Mouse (Mus musculus) gastrocnemius, postnatal 14 days (tissue): ENCODE data around the gene Rpap3. TPM values are rescaled to one million over a fixed set of nuclear protein-coding genes. Genes with fewer than 3 reads are reported as not detected.

Source experiments
- DNase-seq: peaks from one replicate; pipeline ENCODE4 v3.0.0; 2021; ENCODE audit warnings: mixed read lengths
- intact Hi-C: fragments of 180-260 bp; cut with DNase I; formaldehyde crosslinking; loops from one replicate; pipeline ENCODE4 v1.15.1; 2025; ENCODE audit warnings: low total_unique reads
- long read RNA-seq, 2 experiments: library from polyadenylated mRNA; stranded (forward); transcript quantifications; one replicate each; pipeline ENCODE4 v2.0.0; 2021
- total RNA-seq, 2 experiments: library from RNA; stranded (reverse); gene quantifications; 2 replicates each; pipeline ENCODE4 v1.2.3; 2021

Rpap3 gene
- 10 to 100 TPM in 1 of 2 experiments, 1 to 10 TPM in 1; 9.4 to 10.4 TPM for total RNA-seq
- long read RNA-seq, experiment 1, transcript Rpap3-201 (17 exons, 2,271 nt), result major isoform, 13 of 17 reads
- long read RNA-seq, experiment 1, partial matches to known transcripts, result 3 of 17 reads
- long read RNA-seq, experiment 1, other reads (novel, unspliced or antisense), result 1 of 17 reads
- long read RNA-seq, experiment 2, transcript Rpap3-201 (17 exons, 2,271 nt), result major isoform, 25 of 26 reads
- long read RNA-seq, experiment 2, partial matches to known transcripts, result 1 of 26 reads
- long read RNA-seq, experiment 2, other reads (novel, unspliced or antisense), result 0 of 26 reads

DNA sequence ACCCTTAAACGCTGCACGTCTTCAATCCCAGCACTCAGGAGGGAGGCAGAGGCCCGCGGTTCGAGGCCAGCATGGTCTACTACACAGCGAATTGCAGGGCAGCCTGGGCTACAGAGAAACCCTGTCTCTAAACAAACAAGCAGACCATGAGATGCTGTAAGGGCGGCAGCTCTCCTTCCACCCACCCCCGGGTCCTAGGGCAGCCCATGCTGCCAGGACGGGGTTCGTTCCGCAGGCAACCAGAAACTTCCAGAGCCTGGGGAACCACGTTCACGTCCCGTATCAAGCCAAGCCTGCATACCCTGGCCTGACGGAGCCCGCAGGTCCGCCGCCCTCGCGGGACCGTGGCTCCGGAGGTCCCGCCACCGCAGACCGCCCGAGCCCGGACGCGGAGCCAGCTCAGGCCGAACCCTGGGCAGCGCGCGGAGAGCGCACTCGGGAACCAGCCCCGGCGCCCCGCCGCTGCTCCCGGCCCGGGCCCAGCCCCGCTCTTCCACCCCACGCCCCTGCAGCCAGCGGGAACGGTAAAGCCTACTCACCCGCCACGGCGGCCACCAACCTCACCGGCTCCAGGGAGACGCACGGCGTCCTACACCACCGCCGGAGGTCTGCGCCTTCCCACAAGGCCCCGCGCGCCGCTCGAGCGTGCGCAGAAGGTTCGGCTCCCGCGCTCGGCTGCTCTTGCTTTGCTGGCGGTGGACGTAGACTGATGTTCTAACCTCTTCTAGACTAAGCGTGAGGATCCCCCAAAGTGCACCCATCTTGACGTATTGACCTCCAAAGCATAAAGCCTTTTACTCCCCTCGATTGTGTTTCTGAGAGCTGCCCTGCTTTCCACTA lies at the start of gene Rpap3:
Rpap3 (minus strand) TSS at position 615 of the 840 bp plus-strand sequence.
- intact Hi-C loops, result no loop called here

DNA sequence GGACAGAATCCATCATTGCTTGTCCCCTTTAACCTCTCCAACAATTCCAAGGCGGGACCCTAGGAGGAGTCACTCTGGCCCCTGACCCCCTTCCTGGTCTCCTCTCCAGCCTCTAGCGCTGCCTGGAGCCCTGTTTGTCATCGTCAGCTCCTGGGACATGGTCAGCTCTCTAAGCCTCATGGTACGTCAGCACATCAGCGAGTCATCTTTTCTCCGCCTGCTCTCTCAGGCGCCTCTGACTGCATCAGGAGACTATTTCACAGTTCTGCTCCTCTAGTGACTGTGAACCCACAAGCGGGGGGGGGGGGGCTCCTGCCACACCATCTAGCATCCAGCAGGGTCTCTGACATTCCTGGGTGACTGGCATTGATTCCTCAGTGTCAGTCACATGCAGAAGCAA lies 49.7 kb upstream of the Rpap3 start:
- intact Hi-C loops, result no loop called here
- DNase-seq, result no peak

More for the DNA sequence above, at the start of gene Rpap3:
- DNase-seq, result peak; percentile 87

DNA sequence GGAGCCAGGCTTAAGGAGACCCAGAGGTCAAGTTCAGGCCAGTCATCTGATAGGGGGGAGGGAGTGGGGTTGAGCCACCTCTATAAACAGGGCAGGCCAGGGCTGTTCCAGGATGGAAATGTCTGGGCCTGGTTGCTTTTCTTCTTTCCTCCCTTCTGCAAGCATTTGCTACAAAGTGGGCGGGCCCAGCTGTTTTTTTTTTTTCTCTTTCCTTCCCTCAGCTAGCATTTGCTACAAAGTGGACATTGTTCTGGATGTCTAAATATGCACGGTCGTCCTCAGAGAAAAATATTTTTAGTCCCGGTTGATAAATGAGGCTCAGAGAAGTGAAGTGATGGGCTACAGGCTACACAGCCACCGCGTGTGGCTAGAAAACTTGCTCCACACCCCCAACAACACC lies 48.9 kb upstream of the Rpap3 start:
- intact Hi-C loops, result no loop called here
- no peak for DNase-seq

DNA sequence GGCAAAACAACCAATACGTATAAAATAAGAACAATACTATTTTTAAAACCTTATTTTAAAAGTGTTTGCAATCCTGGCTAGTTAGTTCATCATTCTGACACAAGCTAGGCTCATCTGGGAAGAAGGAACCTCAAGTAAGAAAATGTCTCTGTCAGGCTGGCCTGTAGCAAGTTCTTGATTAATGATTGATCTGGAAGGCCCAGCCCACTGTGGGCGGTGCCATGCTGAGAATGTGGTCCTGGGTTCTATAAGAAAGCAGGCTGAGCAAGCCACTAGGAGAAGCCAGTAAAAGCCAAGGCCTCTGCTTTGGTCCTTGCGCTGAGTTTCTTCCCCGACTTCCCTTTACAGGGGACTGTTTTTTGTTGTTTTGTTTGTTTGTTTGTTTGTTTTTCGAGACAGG lies 46.9 kb upstream of the Rpap3 start:
- DNase-seq, result no peak
- intact Hi-C loops, result no loop called here

DNA sequence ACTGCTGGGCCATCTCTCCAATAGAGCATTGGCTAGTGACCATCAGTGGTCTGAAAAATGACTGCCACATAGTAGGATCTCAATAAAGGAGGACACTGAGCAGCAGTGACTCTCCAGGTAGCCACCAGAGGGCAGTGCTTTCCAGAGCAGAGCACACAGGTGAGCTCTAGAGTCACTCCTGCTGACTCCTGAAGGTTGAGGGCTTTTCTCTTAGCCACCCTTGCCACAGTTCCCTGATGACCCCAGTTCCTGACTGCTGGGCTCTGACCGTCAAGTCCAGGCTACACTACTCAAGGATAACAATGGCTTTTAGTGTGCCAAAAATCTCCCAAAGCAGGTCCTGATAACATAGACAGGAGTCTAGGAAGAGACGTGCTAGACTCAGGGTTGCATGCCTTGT lies 46.1 kb upstream of the Rpap3 start:
- DNase-seq, result no peak
- intact Hi-C loops, result no loop called here

DNA sequence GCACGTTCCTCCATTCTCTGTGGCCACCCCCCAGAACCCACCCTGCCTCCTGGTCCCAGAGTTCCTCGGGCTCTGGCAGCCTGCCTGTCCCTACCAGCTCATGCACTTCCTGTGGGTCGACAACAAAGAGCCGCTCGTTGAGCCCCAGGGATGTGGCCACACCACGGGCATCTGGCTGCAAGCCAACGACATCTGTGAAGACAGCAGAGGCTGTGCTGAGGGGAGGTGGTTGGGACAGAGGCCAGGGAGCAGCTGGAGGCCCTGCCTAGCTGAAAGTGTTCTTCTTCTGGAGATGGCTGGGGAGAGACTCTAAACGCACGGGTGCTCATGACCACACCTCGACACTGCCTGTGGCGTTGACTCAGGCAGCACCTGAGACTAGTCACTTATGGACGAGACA lies 45.1 kb upstream of the Rpap3 start:
- peak; percentile 67 for DNase-seq
- intact Hi-C loops, result no loop called here

DNA sequence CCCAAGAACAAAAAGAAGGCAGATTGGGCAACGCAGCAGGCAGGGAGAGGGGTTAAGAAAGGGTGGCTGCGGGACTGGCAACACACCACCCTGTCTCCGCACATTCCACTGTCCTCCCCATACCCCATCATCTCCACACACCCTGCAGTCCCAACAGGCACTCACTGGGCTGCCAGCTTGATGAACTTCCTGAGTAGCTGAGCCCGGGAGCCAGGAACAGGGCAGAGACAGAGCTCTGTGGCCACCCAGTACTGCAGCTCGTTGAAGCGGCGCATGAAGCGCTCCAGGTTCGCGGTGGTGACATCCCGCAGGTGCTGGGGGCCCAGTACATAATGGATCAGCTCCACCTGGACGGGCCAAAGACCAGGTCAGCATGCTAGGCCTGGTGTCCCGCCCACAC lies 44.2 kb upstream of the Rpap3 start:
- no peak for DNase-seq
- intact Hi-C loops, result no loop called here

DNA sequence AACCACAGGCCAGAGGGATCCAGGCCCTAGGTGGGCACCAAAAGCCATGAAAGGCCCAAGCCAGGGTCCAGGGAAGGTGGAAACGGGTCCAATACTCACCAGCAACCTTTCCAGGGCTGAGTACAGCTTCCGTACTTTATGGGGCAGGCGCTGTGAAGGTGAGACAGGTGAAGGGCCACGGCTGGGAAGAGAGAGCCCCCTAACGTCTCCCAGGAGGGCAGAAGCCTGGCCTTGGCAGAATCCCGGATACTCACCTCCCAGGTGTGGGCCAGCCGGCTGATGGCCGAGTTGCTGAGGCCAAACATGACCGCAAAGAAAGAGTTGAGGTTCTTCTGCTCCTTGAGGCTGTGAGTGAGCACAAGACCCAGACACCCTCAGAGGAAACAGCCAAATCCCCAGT lies 43.8 kb upstream of the Rpap3 start:
- intact Hi-C loops, result no loop called here

DNA sequence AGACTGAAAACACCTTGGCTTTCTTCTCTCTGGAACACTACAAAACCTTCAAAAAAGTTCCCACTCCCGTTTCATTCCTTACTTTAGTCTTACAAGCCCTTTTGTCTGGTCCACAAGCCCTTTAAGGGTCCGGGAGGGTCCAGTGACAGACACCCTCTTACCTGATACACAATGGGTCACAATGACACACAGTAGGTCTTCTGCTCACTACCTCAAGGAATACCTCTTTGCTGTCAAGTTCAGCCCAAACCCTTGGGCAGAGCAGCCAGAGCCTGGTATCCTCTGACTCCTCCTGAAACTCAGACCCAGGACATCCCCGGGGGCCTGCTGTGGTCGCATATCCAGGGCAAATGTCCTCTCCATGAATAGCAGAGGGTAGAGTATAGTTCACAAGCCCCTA lies 43.3 kb upstream of the Rpap3 start:
- intact Hi-C loops, result no loop called here
- DNase-seq, result no peak

More for the DNA sequence above, 43.8 kb upstream of the Rpap3 start:
- DNase-seq, result no peak

DNA sequence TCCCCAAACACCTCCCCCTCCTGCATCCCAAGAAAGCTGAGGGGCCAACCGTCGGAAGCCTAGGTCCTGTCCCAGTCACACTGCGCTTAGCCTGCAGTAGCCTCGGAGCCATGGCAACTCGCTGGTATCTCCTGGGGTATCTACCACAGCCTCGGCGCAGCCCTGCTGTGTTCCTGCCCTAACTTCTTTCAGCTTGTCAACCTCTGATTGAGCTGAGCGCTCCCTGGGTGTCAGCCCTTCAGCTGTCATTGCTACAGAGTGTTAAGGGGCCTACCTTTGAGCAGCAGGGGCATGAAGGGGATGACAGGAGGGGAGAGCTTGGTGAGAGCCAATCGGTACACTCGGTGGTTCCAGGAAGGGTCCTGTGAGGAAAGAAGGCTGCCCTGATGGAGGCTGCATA lies 42.7 kb upstream of the Rpap3 start:
- intact Hi-C loops, result no loop called here

DNA sequence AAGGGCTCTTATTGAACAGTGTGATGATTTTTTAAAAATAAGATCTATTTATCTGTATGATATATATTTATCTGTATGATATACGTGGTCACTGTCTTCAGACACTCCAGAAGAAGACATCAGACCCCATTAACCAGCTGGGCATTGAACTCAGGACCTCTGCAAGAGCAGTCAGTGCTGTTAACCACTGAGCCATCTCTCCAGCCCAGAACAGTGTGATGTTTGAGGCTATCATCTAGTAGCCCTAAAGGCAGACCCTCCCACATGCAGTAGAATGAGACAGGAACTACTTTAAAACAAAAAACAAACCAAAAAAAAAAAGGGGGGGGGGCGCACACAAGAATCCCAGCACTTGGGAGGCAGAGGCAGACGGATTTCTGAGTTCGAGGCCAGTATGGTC lies 41.9 kb upstream of the Rpap3 start:
- intact Hi-C loops, result no loop called here
- DNase-seq, result no peak

More for the DNA sequence above, 42.7 kb upstream of the Rpap3 start:
- no peak for DNase-seq

DNA sequence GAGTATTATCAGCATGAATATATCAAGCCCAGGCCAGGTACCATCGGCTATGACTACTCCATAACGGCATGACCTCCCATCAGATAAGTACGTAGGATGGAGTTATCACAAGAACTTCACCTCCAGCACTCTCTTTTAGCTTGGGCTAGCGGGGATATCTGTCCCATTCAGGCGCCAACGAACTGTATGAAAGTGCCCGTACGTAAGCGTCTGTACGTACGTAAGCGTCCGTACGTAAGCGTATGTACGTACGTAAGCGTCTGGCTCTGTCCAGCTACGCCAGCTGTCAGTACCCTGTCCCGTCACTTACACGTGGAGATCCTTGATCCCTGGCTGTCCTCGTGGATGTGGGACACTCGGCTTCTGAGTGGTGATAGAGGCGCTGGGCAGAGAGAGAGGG lies 41.1 kb upstream of the Rpap3 start:
- intact Hi-C loops, result no loop called here
- DNase-seq, result no peak

DNA sequence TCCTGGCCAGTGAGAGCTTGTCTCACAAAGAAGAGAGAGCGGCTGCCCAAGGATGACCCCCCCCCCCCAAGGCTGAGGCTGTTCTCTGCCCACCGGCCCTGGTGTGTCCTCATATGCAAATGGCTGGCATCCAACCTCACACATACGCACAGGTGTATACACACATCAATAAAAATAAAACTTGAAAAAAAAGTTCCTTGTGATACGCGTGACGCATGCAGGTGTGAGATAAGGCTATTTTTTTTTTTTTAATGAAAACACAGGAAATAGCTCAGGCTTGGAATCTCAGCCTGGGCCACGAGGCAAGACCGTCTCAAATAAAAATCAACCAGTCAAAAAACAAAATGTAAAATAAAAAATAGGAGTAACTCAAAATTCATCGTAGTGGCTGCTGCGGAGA lies 40.7 kb upstream of the Rpap3 start:
- intact Hi-C loops, result no loop called here
- DNase-seq, result no peak

DNA sequence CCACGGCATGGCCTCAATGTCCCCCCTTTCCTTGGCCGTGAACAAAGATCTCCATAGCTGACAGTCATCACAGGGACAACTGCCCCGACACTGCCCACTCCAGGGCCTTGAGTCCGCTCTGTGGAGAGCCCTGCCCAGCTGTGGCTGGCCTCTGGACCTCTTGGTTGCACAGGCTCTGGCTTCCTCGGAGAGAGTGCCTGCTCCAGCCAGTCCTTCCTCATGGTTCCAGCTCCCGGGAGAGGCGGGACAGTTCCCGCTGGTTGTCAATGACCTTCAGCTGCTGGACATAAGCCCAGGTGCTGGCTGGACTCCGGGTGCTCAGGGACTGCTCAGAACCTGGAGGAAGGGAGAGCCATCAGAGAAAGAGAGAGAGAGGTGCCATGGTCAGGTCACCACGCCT lies 39.7 kb upstream of the Rpap3 start:
- intact Hi-C loops, result no loop called here
- DNase-seq, result peak; percentile 71

DNA sequence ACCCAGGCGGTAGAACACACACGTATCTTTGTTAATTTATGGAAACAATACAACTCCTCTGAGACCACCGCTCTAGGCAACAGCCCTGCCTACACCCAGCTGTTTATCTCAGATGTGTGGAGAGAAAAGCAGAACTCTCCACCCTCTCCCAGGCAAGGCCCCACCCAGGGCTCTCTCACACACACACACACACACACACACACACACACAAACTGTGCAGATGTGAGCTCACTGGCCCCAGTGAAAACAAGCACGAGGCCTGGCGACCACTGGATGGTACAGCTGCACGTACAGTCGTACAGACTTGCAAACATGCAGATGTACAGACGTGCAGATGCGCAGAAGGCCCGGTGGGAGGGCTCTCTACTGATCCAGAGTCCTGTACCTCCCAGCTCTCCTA lies 39.3 kb upstream of the Rpap3 start:
- DNase-seq, result peak; percentile 45
- intact Hi-C loops, result no loop called here

DNA sequence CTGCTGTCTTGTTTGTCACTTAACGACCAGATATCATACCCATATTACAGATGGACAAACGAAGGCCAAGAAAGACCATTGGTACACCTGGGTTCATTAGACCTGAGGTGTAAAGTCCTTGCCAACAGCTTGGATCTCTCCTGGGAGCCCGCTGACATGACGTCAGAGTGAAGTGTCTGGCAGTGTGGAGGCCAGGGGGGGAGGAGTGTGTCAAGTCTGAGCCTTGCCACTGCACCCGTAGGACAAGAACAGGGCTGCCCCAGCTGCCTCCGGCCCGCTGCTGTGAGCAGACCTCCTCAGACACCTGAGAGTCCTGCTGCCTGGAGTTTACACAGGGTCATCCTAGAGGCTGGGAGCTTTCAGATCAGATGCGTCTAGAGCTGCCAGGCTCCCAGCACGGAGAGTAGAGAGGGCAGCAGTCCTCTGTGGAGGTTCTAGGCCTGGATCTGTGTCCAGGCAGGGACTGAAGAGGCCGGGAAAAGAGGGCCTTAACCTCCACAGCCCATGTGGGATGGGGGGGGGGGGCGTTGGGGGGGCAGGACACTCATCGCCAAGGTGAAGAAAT lies 38.4 kb upstream of the Rpap3 start:
- intact Hi-C loops, result no loop called here
- no peak for DNase-seq

DNA sequence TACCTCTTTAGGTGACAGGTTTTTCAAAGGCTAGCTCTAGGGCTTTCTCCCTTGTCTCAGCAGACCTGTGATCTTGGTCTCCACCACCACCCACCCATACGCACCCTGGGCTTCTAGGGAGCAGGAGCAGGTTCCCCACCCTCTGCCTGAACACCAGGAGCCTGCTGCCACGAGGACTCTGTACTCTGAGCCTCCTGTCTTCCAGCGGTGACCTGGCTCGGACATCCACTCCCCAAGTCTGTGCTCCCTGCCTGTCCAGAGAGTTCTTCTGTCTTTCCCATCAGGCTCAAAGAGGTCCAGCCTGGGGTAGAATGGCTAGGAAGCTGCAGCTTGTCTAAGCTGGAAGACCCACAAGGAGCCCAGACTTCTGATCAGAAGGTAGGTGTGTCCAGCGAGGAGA lies 37.6 kb upstream of the Rpap3 start:
- intact Hi-C loops, result no loop called here
- DNase-seq, result no peak

DNA sequence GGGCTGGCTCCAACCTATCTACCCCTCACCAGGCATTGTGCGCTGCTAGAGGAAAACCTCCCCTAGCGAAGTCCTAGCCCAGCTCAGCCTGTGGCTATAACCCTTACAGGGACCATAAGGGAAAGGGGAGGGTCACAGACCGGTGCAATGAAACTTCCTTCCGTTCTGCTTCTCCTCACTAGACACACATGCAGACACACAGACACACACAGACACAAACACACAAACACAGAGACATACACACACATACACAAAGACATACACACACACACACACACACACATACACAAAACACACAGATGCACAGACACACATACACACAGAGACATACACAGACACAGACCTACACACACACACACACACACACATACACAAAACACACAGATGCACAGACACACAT lies 37.0 kb upstream of the Rpap3 start:
- intact Hi-C loops, result no loop called here
- DNase-seq, result no peak

DNA sequence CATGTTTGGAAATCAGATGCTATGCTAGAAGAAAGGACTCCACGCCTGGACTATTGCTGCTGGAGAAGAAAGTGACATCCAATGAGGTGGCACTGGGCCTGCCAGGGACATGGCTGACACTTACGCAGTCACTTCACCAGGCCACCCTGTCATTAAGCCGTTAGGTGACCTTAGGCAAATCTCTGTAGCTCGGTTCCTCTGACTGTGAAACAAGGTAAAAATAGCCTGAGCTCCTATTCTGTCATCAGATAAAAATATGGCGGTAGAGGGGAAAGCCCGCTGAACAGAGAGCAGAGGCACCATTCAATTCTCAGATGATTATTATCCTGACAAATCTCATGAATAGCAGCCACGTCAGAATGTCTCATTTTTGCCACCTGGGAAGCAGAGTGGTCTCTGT lies 36.4 kb upstream of the Rpap3 start:
- intact Hi-C loops, result no loop called here
- DNase-seq, result no peak

DNA sequence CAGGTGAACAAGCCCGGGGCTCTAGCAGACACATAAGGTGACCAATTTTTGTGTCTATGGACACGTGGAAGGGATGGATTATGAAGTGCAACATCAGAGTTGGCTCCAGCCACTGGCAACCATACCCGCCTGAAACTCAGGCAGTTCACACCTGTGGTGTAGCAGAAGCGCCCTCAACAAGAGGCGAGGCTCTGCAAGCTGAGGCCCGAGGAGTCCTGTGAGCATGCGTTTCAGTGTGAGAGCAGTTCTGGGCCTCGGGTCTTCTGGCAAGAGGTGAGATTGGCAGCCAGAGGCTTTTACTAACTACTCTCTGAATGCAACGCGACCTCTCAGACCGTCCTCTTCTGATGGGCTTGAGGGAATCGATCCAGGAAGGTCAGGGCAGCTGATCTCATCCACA lies 36.0 kb upstream of the Rpap3 start:
- DNase-seq, result no peak
- intact Hi-C loops, result no loop called here

DNA sequence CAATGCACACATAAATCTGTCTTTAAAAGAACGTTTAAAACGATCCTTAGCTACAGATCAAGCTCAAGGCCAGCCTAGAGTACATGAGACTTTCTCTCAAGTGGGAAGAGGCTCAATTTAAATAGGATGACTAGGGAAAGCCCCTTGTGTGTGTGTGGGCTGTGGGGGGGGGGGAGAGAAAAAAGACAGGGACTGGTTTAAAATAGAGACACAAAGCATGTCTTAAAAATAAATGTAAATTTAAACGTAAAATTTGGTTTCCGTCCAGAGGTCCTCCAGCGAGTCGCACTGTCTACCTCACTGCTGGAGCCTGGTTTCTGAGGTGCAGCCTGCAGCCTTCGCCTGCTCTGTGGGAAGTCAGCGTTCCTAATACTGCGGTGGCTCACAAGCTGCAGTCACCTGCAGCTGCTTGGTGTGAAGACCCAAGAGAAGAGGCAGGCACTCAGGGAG lies 34.7 kb upstream of the Rpap3 start:
- no peak for DNase-seq
- intact Hi-C loops, result no loop called here
